Mouse (Mus musculus) myocyte (in vitro differentiated cells): ENCODE data around the gene Slfn3.
"Not testable (repeated sequence)": the region's sequence is repeated elsewhere in the genome, so short reads cannot be mapped to it uniquely, and the experiment has no call there.

Experiments
- MAX ChIP-seq: IDR thresholded peaks from one replicate; pipeline ENCODE4 v1.6.1; 2011; ENCODE audit warnings: low read depth, mild to moderate bottlenecking, control low read depth
- MYOD1 ChIP-seq, 3 experiments: IDR thresholded peaks; one replicate each; pipeline ENCODE4 v1.6.1; 2011; ENCODE audit warnings: control low read depth in 2 of 3, low read depth in 2 of 3, mild to moderate bottlenecking in 2 of 3, moderate library complexity in 1 of 3; ENCODE audit not compliant: insufficient read length in 2 of 3, control insufficient read depth in 1 of 3
- MYOG ChIP-seq, 3 experiments: IDR thresholded peaks; one replicate each; pipeline ENCODE4 v1.6.1; 2011; ENCODE audit warnings: control low read depth in 2 of 3, low read depth in 2 of 3, mild to moderate bottlenecking in 2 of 3; ENCODE audit not compliant: insufficient read length in 2 of 3, control insufficient read depth in 1 of 3, insufficient read depth in 1 of 3
- POLR2A ChIP-seq: IDR thresholded peaks from one replicate; pipeline ENCODE4 v1.6.1; 2011; ENCODE audit warnings: low read depth, mild to moderate bottlenecking, control low read depth, moderate library complexity; ENCODE audit not compliant: insufficient read length
- POLR2AphosphoS2 ChIP-seq: IDR thresholded peaks from one replicate; pipeline ENCODE4 v1.6.1; 2011; ENCODE audit warnings: low read depth, control low read depth; ENCODE audit not compliant: insufficient read length
- SRF ChIP-seq: IDR thresholded peaks from one replicate; pipeline ENCODE4 v1.6.1; 2011; ENCODE audit warnings: low read depth; ENCODE audit not compliant: control insufficient read depth, insufficient read length
- TCF3 ChIP-seq: IDR thresholded peaks from one replicate; pipeline ENCODE4 v1.6.1; 2011; ENCODE audit warnings: low read depth, control low read depth; ENCODE audit not compliant: insufficient read length
- USF1 ChIP-seq: IDR thresholded peaks from one replicate; pipeline ENCODE4 v1.6.1; 2011; ENCODE audit warnings: low read depth, mild to moderate bottlenecking, control low read depth, moderate library complexity

- TF ChIP-seq POLR2A; MYOD1 (IDR thresholded peaks at IDR 0.05; ENCODE audit: control insufficient read depth in 1 of 3, insufficient read length in 2 of 3, low read depth in 2 of 3); USF1; MAX; POLR2AphosphoS2; TCF3; MYOG (IDR thresholded peaks at IDR 0.05; ENCODE audit: control insufficient read depth in 1 of 3, insufficient read depth in 1 of 3, insufficient read length in 2 of 3, low read depth in 2 of 3); SRF: not testable (repeated sequence)
Measured at GRCm38 (mm10) chr11:83148939-83149338, 42.2 kb upstream of the Slfn3 start.
